Mouse (Mus musculus) T-cell, adult 2 months (primary cell): ENCODE results near the gene Zfp644.

Experiments used
- DNase-seq: peaks from one replicate; pipeline ENCODE4 v3.0.0; 2022; ENCODE audit warnings: low spot score

Gene Zfp644

GRCm38 (mm10) chr5:106594388-106594787 is 102.7 kb downstream of the Zfp644 start:
- DNase-seq = no peak

GRCm38 (mm10) chr5:106590686-106591085 is 106.4 kb downstream of the Zfp644 start:
- no peak for DNase-seq

GRCm38 (mm10) chr5:106589670-106590069 is 107.4 kb downstream of the Zfp644 start:
- no peak for DNase-seq

GRCm38 (mm10) chr5:106589006-106589405 is 108.1 kb downstream of the Zfp644 start:
- DNase-seq = no peak

GRCm38 (mm10) chr5:106580943-106581342 is 116.1 kb downstream of the Zfp644 start:
- DNase-seq = no peak

- no peak for DNase-seq
These were observed 119.7 kb downstream of the Zfp644 start for GRCm38 (mm10) chr5:106577237-106577888.

GRCm38 (mm10) chr5:106575098-106575497 is 122.0 kb downstream of the Zfp644 start:
- no peak for DNase-seq

- peak; percentile 63 for DNase-seq
These were observed 122.5 kb downstream of the Zfp644 start for GRCm38 (mm10) chr5:106574560-106574946.

- DNase-seq = peak; percentile 2
These were observed 123.1 kb downstream of the Zfp644 start for GRCm38 (mm10) chr5:106573742-106574559.
